Mouse (Mus musculus) liver, embryonic 12.5 days (tissue): Measurements from ENCODE around the gene Tom1. TPM values are rescaled to one million over a fixed set of nuclear protein-coding genes. Genes with fewer than 3 reads are reported as not detected.

Experiments
- ATAC-seq: fragments of 200-750 bp; cut with Nextera tagmentation; 2 replicates; pipeline ENCODE4 v1.8.0; 2017; ENCODE audit warnings: moderate number of reproducible peaks, mild to moderate bottlenecking, moderate library complexity
- H3K27ac ChIP-seq: fragments of 300-500 bp; sonication (generic); 2 replicates; pipeline ENCODE4 v1.5.1; 2016; ENCODE audit warnings: mild to moderate bottlenecking
- H3K27me3 ChIP-seq: fragments of 300-500 bp; sonication (generic); replicated peaks from 2 replicates; pipeline ENCODE4 v1.6.1; 2016; ENCODE audit warnings: mild to moderate bottlenecking, moderate library complexity
- H3K36me3 ChIP-seq: fragments of 300-500 bp; sonication (generic); 2 replicates; pipeline ENCODE4 v1.6.1; 2016; ENCODE audit warnings: mild to moderate bottlenecking, moderate library complexity
- H3K4me1 ChIP-seq: fragments of 300-500 bp; sonication (generic); 2 replicates; pipeline ENCODE4 v1.6.1; 2016
- H3K4me2 ChIP-seq: fragments of 300-500 bp; sonication (generic); 2 replicates; pipeline ENCODE4 v1.6.1; 2016; ENCODE audit warnings: mild to moderate bottlenecking, moderate library complexity
- H3K4me3 ChIP-seq: fragments of 300-500 bp; sonication (generic); 2 replicates; pipeline ENCODE4 v1.5.1; 2016; ENCODE audit warnings: mild to moderate bottlenecking, moderate library complexity
- H3K9ac ChIP-seq: fragments of 300-500 bp; sonication (generic); 2 replicates; pipeline ENCODE4 v1.6.1; 2016; ENCODE audit warnings: mild to moderate bottlenecking, moderate library complexity
- H3K9me3 ChIP-seq: fragments of 300-500 bp; sonication (generic); replicated peaks from 2 replicates; pipeline ENCODE4 v1.6.1; 2016; ENCODE audit warnings: mild to moderate bottlenecking, moderate library complexity
- WGBS: fragments of 180-500 bp; shearing (Covaris S2); methylation state at CpG from one replicate; pipeline ENCODE4 v1.1.7; 2016; ENCODE audit not compliant: insufficient replicate concordance; 5-methylcytosine and 5-hydroxymethylcytosine counted together
- polyA plus RNA-seq: library from polyadenylated mRNA; unstranded; fragments of >200 nt; fragmentation: Nextera tagmentation; extraction: Ambion mirVana; gene quantifications from 2 replicates; pipeline ENCODE4 v1.2.1, GENCODE M21; 2016

Gene Tom1
- polyA plus RNA-seq, 1 experiment from 2014 or later: 16.1 TPM

DNA sequence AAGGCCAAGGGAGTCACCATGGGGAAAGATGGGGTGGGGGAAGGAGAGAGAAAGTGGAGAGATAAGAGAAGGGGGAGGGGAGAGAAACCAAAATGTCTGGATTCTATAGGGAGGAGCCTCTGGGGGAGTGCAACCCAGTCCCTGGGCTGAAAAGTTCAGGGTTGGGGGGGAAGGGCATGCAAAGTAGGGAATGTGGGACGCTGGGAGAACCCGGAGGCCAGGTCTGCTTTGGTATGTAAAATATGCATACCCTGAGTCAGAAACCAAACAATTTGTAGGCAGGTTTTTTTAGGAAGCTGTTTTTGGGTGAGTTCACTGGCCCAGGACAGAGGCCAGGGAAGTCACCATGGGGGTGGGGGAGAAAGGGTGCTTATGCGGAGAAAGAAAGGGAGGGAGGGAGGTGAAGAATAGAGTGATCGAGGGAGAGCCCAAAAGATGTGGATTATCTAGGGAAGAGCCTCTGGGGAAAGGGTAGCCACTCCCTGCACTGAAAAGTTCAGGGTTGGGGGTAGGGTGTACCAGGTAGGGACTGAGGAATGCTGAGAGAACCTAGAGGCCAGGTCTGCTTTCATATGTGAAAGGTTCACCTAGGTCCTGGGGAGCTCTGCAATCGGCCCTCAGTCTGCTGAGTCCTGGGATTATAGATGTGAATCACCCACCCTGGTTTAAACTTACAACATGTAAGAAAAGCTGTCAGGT lies 15.1 kb upstream of the Tom1 start:
- Histone ChIP-seq H3K27me3 (no peaks in the 10 kb centered on the region), H3K27ac (no peak overlapping the region), H3K4me2 (peak overlapping the region; percentile 19; the same call in 1 of the 2 replicates), H3K4me3 (no peak overlapping the region), H3K9ac (no peak overlapping the region), H3K36me3 (peaks cover 58% of the 10 kb centered on the region), H3K9me3 (no peaks in the 10 kb centered on the region), H3K4me1 (peaks cover 47% of the 10 kb centered on the region)
- 56% methylated on average over 5 of the region's 5 CpGs for WGBS
- ATAC-seq: peak; percentile 57

DNA sequence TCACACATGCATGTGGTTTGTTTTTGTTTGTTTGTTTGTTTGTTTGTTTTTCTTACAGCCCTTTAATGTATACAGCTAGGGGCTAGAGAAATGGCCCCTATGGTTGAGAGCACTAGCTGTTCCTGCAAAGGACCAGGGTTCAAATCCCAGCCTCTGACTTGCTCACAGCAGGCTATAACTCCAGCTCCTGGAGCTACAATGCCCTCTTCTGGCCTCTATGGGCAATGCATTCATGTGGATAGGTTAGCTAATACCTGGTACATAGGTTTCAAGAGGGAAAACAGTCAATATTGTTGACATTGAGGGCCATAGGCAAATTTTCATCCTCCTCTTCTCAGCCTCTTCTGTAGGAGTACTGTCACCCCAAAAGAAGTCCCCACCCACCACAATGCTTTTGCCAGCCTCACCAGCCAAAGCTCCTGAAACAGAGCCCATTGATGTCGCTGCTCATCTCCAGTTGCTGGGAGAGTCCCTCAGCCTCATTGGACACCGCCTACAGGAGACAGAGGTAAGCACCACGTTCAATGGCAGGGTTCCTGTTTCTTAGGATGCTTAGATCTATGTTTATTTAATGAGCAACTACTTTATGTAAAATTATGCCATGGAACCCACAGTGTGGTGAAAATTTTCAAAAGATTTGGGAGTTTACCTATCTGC lies 9.7 kb upstream of the Tom1 start:
- Histone ChIP-seq H3K4me3 (no peak overlapping the region), H3K4me1 (peaks cover 1% of the 10 kb centered on the region; the same call in 1 of the 2 replicates), H3K36me3 (peaks cover 86% of the 10 kb centered on the region), H3K4me2 (no peak overlapping the region), H3K27ac (no peak overlapping the region), H3K27me3 (no peaks in the 10 kb centered on the region), H3K9me3 (no peaks in the 10 kb centered on the region), H3K9ac (no peak overlapping the region)
- WGBS: 73% methylated on average over 3 of the region's 3 CpGs
- ATAC-seq: no peak

DNA sequence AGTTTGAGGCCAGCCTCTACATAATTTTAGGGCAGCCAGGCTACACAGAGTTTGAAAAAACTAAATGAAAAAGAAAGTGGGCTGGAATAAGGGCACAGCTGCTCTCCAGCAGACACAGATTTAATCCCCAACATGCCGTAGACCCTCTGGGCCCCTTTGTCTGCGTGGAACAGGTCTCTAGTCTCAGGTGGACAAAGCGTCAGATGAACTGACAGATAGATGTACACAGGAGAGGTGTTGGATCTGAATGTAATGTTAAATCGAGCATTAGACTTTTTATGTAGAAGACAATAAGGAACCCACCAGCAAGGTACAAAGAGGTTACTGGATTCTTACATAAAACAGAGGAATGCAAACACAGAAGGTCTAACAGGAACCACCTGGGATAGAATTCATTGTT lies 7.7 kb upstream of the Tom1 start:
- Histone ChIP-seq H3K4me2 (no peak overlapping the region), H3K27me3 (no peaks in the 10 kb centered on the region), H3K4me3 (no peak overlapping the region), H3K9me3 (no peaks in the 10 kb centered on the region), H3K4me1 (no peaks in the 10 kb centered on the region), H3K36me3 (peaks cover 92% of the 10 kb centered on the region), H3K9ac (no peak overlapping the region), H3K27ac (no peak overlapping the region)
- WGBS: 84% methylated on average over 4 of the region's 4 CpGs
- no peak for ATAC-seq

- ATAC-seq: no peak
Measured at GRCm38 (mm10) chr8:75030453-75031024, 3.0 kb upstream of the Tom1 start.

GRCm38 (mm10) chr8:75032961-75033360 lies 544 bp upstream of the Tom1 start:
- Histone ChIP-seq H3K4me1 (peaks cover 18% of the 10 kb centered on the region), H3K36me3 (peaks cover 38% of the 10 kb centered on the region), H3K27me3 (no peaks in the 10 kb centered on the region), H3K4me3 (peak overlapping the region; percentile 70), H3K9me3 (no peaks in the 10 kb centered on the region), H3K27ac (peak overlapping the region; percentile 87), H3K4me2 (peak overlapping the region; percentile 91), H3K9ac (peak overlapping the region; percentile 62)
- peak; percentile 0 for ATAC-seq
- 63% methylated on average over 5 of the region's 5 CpGs for WGBS

More at GRCm38 (mm10) chr8:75030453-75031024, 3.0 kb upstream of the Tom1 start:
- no peaks in the 10 kb centered on the region for H3K9me3 ChIP-seq
- WGBS: 91% methylated on average over 3 of the region's 3 CpGs
- peaks cover 18% of the 10 kb centered on the region for H3K4me1 ChIP-seq
- H3K27ac ChIP-seq: no peak overlapping the region
- no peak overlapping the region for H3K4me2 ChIP-seq
- H3K36me3 ChIP-seq: peaks cover 57% of the 10 kb centered on the region
- H3K27me3 ChIP-seq: no peaks in the 10 kb centered on the region
- H3K9ac ChIP-seq: no peak overlapping the region
- H3K4me3 ChIP-seq: no peak overlapping the region

DNA sequence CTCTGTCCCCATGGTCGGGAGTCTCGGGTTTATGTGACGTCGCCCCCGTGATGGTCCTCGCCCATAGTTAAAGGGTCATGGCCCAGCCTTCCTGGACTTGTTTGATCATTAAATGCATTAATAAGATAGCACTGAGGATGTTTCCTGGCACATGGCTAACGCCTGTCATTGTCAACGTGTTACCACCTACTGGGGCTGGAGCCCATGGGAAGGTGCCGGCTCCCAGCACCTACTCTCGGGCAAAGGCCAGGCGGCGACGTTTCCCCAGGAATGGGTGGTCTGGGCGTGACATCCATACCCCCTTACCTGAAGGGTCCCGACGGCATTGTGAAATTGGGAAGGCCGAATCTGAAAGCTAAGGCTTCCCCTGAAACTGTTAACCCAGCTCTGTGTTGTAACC lies 780 bp downstream of the Tom1 start:
- 3% methylated on average over 17 of the region's 17 CpGs for WGBS
- Histone ChIP-seq H3K36me3 (peaks cover 26% of the 10 kb centered on the region), H3K27ac (peak overlapping the region; percentile 87), H3K9me3 (no peaks in the 10 kb centered on the region), H3K27me3 (no peaks in the 10 kb centered on the region), H3K4me3 (peak overlapping the region; percentile 70), H3K4me1 (peaks cover 29% of the 10 kb centered on the region), H3K4me2 (peak overlapping the region; percentile 91), H3K9ac (peak overlapping the region; percentile 74)
- no peak for ATAC-seq

DNA sequence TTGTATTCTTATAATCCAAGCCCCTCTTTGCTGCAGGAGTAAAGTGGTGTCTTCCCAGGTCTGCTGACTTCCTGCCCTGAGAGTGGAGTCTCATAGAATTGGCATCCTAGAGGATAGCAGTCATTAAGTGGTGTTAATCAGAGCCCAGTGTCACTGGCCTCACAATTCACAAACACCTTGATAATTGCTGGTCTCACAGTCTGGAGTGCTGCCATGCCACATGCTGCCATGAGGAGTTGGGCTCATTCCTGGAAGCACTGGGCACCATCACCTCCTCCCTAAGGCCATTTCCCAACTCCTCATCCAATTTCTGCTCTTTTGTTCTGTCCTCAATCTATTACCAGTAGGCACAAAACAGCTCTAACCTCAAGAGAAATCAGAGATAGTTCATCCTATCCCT lies 2.1 kb downstream of the Tom1 start:
- Histone ChIP-seq H3K4me2 (no peak overlapping the region), H3K9me3 (no peaks in the 10 kb centered on the region), H3K4me1 (peaks cover 30% of the 10 kb centered on the region), H3K27ac (no peak overlapping the region), H3K9ac (no peak overlapping the region), H3K4me3 (no peak overlapping the region), H3K27me3 (no peaks in the 10 kb centered on the region), H3K36me3 (peaks cover 13% of the 10 kb centered on the region)
- no peak for ATAC-seq

GRCm38 (mm10) chr8:75038497-75038896 lies 5.0 kb downstream of the Tom1 start:
- no peak for ATAC-seq
- no peaks in the 10 kb centered on the region for H3K36me3 ChIP-seq
- peaks cover 22% of the 10 kb centered on the region for H3K4me1 ChIP-seq
- H3K9ac ChIP-seq: no peak overlapping the region
- H3K4me3 ChIP-seq: no peak overlapping the region
- no peak overlapping the region for H3K27ac ChIP-seq
- no peak overlapping the region for H3K4me2 ChIP-seq
- no peaks in the 10 kb centered on the region for H3K9me3 ChIP-seq
- H3K27me3 ChIP-seq: no peaks in the 10 kb centered on the region

DNA sequence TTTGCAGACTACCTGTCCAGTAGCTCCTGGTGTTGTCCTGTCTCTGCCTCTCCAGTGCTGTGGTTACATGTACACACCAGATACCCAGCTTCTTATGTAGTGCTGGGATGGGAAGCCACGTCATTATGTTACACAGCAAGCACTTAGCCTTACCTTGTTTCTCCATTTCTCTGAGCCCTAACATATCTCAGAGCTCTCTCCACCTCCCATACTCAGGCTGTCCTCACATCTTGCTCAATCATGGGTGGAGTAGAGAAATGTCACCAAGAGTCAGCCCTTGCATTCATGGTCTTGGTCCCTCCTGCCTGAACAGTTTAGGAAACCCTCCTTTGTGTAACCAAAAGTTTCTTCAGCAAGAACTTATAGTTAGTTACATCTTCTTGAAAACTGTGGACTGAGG lies 6.2 kb downstream of the Tom1 start:
- Histone ChIP-seq H3K4me3 (no peak overlapping the region), H3K4me2 (no peak overlapping the region), H3K27ac (no peak overlapping the region), H3K27me3 (no peaks in the 10 kb centered on the region), H3K36me3 (no peaks in the 10 kb centered on the region), H3K4me1 (peaks cover 17% of the 10 kb centered on the region), H3K9me3 (no peaks in the 10 kb centered on the region), H3K9ac (no peak overlapping the region)
- WGBS: 58% methylated on average over 1 of the region's 1 CpGs
- ATAC-seq: no peak

DNA sequence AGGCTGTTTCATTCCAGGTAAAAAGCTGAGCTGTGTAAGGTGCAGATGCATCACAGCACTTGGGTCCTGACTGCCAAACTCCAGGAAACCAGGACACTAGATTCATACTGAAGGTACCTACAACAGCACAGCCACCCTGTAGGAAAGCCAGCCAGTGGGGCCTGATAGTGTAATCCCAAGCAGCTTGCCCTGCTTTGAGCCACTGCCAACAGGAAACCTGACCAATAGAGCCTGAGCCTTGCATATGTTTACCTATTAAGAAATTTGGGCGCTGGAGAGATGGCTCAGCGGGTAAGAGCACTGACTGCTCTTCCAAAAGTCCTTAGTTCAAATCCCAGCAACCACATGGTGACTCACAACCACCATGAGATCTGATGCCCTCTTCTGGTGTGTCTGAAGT lies 8.7 kb downstream of the Tom1 start:
- no peak overlapping the region for H3K27ac ChIP-seq
- no peak overlapping the region for H3K4me2 ChIP-seq
- whole genome bisulfite sequencing: 70% methylated on average over 2 of the region's 2 CpGs
- no peaks in the 10 kb centered on the region for H3K27me3 ChIP-seq
- H3K9ac ChIP-seq: no peak overlapping the region
- no peak for ATAC-seq
- no peaks in the 10 kb centered on the region for H3K9me3 ChIP-seq
- no peaks in the 10 kb centered on the region for H3K36me3 ChIP-seq
- no peak overlapping the region for H3K4me3 ChIP-seq
- H3K4me1 ChIP-seq: peaks cover 12% of the 10 kb centered on the region

DNA sequence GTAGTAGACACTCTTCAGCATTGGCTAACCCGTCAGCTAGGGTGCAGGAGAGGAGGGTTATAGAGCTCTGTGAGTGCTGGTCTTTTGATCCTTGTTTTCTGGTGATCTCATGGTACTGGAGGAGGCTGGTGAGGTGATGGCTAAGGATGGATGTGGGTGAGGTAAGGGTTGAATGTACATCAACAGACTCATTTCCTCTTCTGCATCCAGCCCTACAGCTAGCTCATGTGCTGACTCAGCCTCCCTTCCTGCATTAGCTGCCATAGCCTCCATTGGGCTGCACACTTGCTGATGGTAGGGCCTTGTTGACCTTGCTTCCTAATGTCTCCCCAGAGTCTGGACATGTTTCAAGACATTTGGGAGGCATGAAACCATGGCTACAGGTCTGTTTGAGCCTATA lies 9.5 kb downstream of the Tom1 start:
- Histone ChIP-seq H3K9ac (no peak overlapping the region), H3K27me3 (no peaks in the 10 kb centered on the region), H3K9me3 (no peaks in the 10 kb centered on the region), H3K4me3 (no peak overlapping the region), H3K36me3 (no peaks in the 10 kb centered on the region), H3K27ac (no peak overlapping the region), H3K4me2 (no peak overlapping the region), H3K4me1 (peaks cover 12% of the 10 kb centered on the region)
- no peak for ATAC-seq
- WGBS: 87% methylated on average over 1 of the region's 1 CpGs

DNA sequence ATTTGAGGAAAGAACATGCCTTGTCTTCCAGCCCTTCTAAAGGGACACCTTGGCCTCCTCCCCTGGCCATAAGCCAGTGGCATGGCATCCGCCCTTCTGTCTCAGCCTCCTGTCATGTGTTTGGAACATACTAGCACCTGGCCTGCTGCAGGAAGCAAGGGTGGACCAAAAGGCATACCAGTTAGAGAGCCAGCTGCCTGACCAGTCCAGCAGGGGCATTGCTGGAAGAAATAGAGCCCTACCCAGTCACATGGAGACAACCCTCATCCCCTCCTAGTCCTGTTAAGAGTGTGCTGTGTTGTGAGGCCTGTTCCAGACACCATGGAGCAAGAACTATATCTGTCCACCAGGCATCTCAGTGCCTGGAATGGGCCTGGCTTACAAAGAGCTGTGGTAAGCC lies 12.8 kb downstream of the Tom1 start:
- ATAC-seq: no peak
- H3K4me1 ChIP-seq: no peaks in the 10 kb centered on the region

More for the DNA sequence above, 12.8 kb downstream of the Tom1 start:
- no peaks in the 10 kb centered on the region for H3K27me3 ChIP-seq
- no peaks in the 10 kb centered on the region for H3K36me3 ChIP-seq
- no peak overlapping the region for H3K27ac ChIP-seq
- no peak overlapping the region for H3K4me2 ChIP-seq
- WGBS: 71% methylated on average over 1 of the region's 1 CpGs
- H3K4me3 ChIP-seq: no peak overlapping the region
- H3K9me3 ChIP-seq: no peaks in the 10 kb centered on the region
- no peak overlapping the region for H3K9ac ChIP-seq
